Mouse (Mus musculus): ENCODE results near the gene Prdm12. TPM values are rescaled to one million over a fixed set of nuclear protein-coding genes. Genes with fewer than 3 reads are reported as not detected.
"Not testable (repeated sequence)": the region's sequence is repeated elsewhere in the genome, so short reads cannot be mapped to it uniquely, and the experiment has no call there.

Prdm12 gene
- polyA plus RNA-seq, 1 experiment from 2014 or later = 7.2 TPM

GRCm38 (mm10) chr2:31656374-31656773, 16.5 kb downstream of the Prdm12 start:
- WGBS = 84% methylated on average over 7 of the region's 7 CpGs
- Histone ChIP-seq H3K9me3 (peaks cover 7% of the 10 kb centered on the region; the same call in 1 of the 2 replicates), H3K27ac (replicated peaks) (no peak overlapping the region), H3K4me1 (peaks cover 16% of the 10 kb centered on the region), H3K27me3 (replicated peaks; ENCODE audit: low read depth, poor library complexity, severe bottlenecking) (peaks cover 81% of the 10 kb centered on the region), H3K4me3 (no peak overlapping the region), H3K36me3 (replicated peaks) (no peaks in the 10 kb centered on the region)
- DNase-seq (ENCODE audit: low spot score) = no peak

GRCm38 (mm10) chr2:31662939-31663803, 23.3 kb downstream of the Prdm12 start:
- no peak for DNase-seq (ENCODE audit: low spot score)
- Histone ChIP-seq H3K9me3 (peaks cover 7% of the 10 kb centered on the region; the same call in 1 of the 2 replicates), H3K4me3 (no peak overlapping the region), H3K36me3 (replicated peaks) (no peaks in the 10 kb centered on the region), H3K27me3 (replicated peaks; ENCODE audit: low read depth, poor library complexity, severe bottlenecking) (peaks cover 45% of the 10 kb centered on the region), H3K4me1 (peaks cover 3% of the 10 kb centered on the region; the same call in 1 of the 2 replicates), H3K27ac (replicated peaks) (no peak overlapping the region)
- 64% methylated on average over 8 of the region's 8 CpGs for WGBS

DNA sequence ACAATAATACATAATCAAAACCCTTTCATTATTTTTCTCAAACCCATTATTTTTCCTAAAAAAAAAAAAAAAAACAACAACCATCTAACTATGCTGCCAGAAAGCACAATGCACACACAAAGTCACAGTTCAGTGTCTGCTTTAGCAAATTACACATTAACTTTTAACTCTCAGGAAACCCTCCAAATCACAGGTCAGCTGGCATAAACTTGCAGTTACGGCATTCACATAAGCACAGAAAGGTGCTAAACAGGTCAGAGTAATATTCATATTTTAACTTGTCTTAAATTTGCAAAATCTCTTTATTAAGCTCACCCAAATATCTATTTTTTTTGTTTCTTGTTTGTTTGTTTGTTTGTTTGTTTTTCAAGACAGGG, 24.0 kb downstream of the Prdm12 start:
- Histone ChIP-seq H3K27ac (replicated peaks) (no peak overlapping the region), H3K36me3 (replicated peaks) (no peaks in the 10 kb centered on the region), H3K4me3 (no peak overlapping the region), H3K9me3 (peaks cover 7% of the 10 kb centered on the region; the same call in 1 of the 2 replicates), H3K27me3 (replicated peaks; ENCODE audit: low read depth, poor library complexity, severe bottlenecking) (peaks cover 39% of the 10 kb centered on the region), H3K4me1 (peaks cover 3% of the 10 kb centered on the region; the same call in 1 of the 2 replicates)
- 84% methylated on average over 1 of the region's 1 CpGs for WGBS
- no peak for DNase-seq (ENCODE audit: low spot score)

GRCm38 (mm10) chr2:31667332-31667731, 27.5 kb downstream of the Prdm12 start:
- H3K36me3 ChIP-seq (replicated peaks) = peaks cover 4% of the 10 kb centered on the region
- DNase-seq (ENCODE audit: low spot score) = peak; percentile 57
- H3K4me1 ChIP-seq = peaks cover 14% of the 10 kb centered on the region
- H3K4me3 ChIP-seq = no peak overlapping the region
- H3K27ac ChIP-seq (replicated peaks) = no peak overlapping the region
- peaks cover 22% of the 10 kb centered on the region; the same call in 1 of the 2 replicates for H3K27me3 ChIP-seq (replicated peaks; ENCODE audit: low read depth, poor library complexity, severe bottlenecking)
- WGBS = 19% methylated on average over 4 of the region's 4 CpGs
- no peaks in the 10 kb centered on the region for H3K9me3 ChIP-seq

GRCm38 (mm10) chr2:31670551-31671035, 30.8 kb downstream of the Prdm12 start, which contains the start of gene Exosc2:
TSS of gene Exosc2 (plus strand) at chr2:31670715.
- peak within 1 kb of the TSS; percentile 93 for H3K27ac ChIP-seq (replicated peaks)
- 1% methylated on average over 27 of the region's 27 CpGs for WGBS

DNA sequence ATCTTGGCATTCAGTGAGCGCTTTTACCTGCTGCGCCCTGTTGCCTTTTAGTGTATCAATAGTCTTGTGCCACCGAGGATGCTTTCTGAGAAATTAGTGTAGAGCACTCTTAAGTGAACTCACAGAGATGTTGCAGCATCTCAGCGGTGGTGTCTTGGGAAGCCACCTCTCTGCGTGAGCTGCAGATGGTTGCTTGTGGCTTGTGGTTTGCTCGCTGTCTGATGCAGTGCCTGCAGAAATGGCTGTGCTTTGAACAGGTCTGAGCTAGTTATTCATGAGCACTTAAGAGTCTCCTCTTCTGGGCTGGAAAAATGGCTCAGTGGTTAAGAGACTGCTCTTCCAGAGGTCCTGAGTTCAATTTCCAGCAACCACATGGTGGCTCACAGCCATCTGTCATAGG, 38.8 kb downstream of the Prdm12 start:
- no peak overlapping the region for H3K27ac ChIP-seq (replicated peaks)
- H3K27me3 ChIP-seq (replicated peaks; ENCODE audit: low read depth, poor library complexity, severe bottlenecking) = no peaks in the 10 kb centered on the region
- 95% methylated on average over 6 of the region's 6 CpGs for WGBS
- H3K36me3 ChIP-seq (replicated peaks) = peaks cover 86% of the 10 kb centered on the region
- H3K9me3 ChIP-seq = no peaks in the 10 kb centered on the region
- no peak overlapping the region for H3K4me3 ChIP-seq
- no peak for DNase-seq (ENCODE audit: low spot score)
- peaks cover 5% of the 10 kb centered on the region; the same call in 1 of the 2 replicates for H3K4me1 ChIP-seq

More at GRCm38 (mm10) chr2:31670551-31671035, 30.8 kb downstream of the Prdm12 start, which contains the start of gene Exosc2:
- Histone ChIP-seq H3K9me3 (no peaks in the 10 kb centered on the region), H3K36me3 (replicated peaks) (peaks cover 37% of the 10 kb centered on the region), H3K4me1 (peaks cover 25% of the 10 kb centered on the region), H3K4me3 (peak within 1 kb of the TSS; percentile 88), H3K27me3 (replicated peaks; ENCODE audit: low read depth, poor library complexity, severe bottlenecking) (0 out of 2 replicates have a peak, but pooled peaks cover under 1% of the 10 kb centered on the region)
- peak; percentile 92 for DNase-seq (ENCODE audit: low spot score)

- WGBS = 87% methylated on average over 15 of the region's 15 CpGs
- not testable (repeated sequence) for DNase-seq (ENCODE audit: low spot score); H3K27ac ChIP-seq (replicated peaks); H3K27me3 ChIP-seq (replicated peaks; ENCODE audit: low read depth, poor library complexity, severe bottlenecking); H3K4me1 ChIP-seq; H3K9me3 ChIP-seq; H3K4me3 ChIP-seq
- peaks cover 61% of the 10 kb centered on the region for H3K36me3 ChIP-seq (replicated peaks)
Observed at GRCm38 (mm10) chr2:31681051-31681707, 41.3 kb downstream of the Prdm12 start.

- no peak overlapping the region for H3K4me3 ChIP-seq
- H3K36me3 ChIP-seq (replicated peaks) = peaks cover 55% of the 10 kb centered on the region
- H3K9me3 ChIP-seq = no peaks in the 10 kb centered on the region
- no peaks in the 10 kb centered on the region for H3K4me1 ChIP-seq
- no peak overlapping the region for H3K27ac ChIP-seq (replicated peaks)
- WGBS = 88% methylated on average over 6 of the region's 6 CpGs
- no peaks in the 10 kb centered on the region for H3K27me3 ChIP-seq (replicated peaks; ENCODE audit: low read depth, poor library complexity, severe bottlenecking)
- no peak for DNase-seq (ENCODE audit: low spot score)
Observed at GRCm38 (mm10) chr2:31681731-31682235, 41.9 kb downstream of the Prdm12 start.

GRCm38 (mm10) chr2:31683666-31684065, 43.8 kb downstream of the Prdm12 start:
- Histone ChIP-seq H3K36me3 (replicated peaks) (peaks cover 36% of the 10 kb centered on the region), H3K27me3 (replicated peaks; ENCODE audit: low read depth, poor library complexity, severe bottlenecking) (no peaks in the 10 kb centered on the region), H3K27ac (replicated peaks) (no peak overlapping the region), H3K9me3 (no peaks in the 10 kb centered on the region), H3K4me3 (no peak overlapping the region), H3K4me1 (peaks cover 6% of the 10 kb centered on the region)
- WGBS = 33% methylated on average over 2 of the region's 2 CpGs
- peak; percentile 50 for DNase-seq (ENCODE audit: low spot score)

DNA sequence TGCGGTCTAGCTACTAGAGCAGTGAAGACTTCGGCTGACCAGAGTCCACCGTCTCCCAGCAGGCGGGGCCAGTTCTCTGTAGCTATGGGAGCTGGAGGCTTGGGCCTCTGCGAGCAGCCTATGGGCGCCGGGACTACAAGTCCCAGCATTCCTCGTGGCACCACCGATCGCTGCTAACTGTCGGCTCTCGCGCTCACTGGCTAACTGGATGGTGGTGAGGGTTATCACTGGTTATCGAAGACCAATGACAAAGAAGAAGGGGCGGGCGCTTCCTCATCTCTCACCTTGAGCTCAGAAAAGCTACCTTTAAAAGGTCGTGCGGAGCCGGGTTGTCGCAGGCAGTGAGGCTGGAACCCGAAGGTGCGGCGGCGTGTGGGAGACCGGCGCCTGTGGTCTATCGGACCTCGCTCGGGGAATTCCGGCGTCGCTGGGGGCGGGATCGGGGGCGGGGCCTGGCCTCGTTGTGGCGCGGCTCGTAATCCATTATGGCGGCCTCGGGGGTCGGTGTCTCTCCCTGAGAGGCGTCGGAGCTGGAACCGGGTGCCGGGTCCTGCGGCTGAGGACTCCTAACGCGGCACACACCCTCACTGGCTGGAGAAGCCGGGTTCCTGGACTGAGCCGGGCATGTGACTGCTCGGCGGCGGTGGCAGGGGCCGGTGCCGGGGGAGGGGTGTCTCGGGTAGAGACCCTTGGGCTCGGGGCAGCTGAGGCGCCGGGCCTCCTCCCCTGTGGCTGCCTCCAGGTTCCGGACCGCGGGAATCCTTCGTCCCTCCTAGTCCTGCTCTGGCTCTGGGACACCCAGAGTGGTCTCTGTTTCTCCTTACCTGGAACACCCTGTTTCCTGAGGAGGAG, 48.5 kb downstream of the Prdm12 start, which contains the start of gene Abl1:
Gene Abl1 (plus strand): TSS at position 303 of the 852 bp plus-strand sequence.
- H3K4me3 ChIP-seq = peak within 1 kb of the TSS; percentile 94
- peaks cover 37% of the 10 kb centered on the region for H3K4me1 ChIP-seq
- no peaks in the 10 kb centered on the region for H3K27me3 ChIP-seq (replicated peaks; ENCODE audit: low read depth, poor library complexity, severe bottlenecking)
- under 1% methylated on average over 64 of the region's 64 CpGs for WGBS
- H3K27ac ChIP-seq (replicated peaks) = peak within 1 kb of the TSS; percentile 97
- no peaks in the 10 kb centered on the region; the same call in 1 of the 2 replicates for H3K9me3 ChIP-seq
- peak; percentile 96 for DNase-seq (ENCODE audit: low spot score)
- peaks cover 9% of the 10 kb centered on the region for H3K36me3 ChIP-seq (replicated peaks)

GRCm38 (mm10) chr2:31689045-31689444, 49.2 kb downstream of the Prdm12 start:
- under 1% methylated on average over 12 of the region's 12 CpGs for WGBS
- H3K4me1 ChIP-seq = peaks cover 37% of the 10 kb centered on the region
- H3K27ac ChIP-seq (replicated peaks) = peak overlapping the region; percentile 97
- peaks cover 12% of the 10 kb centered on the region for H3K36me3 ChIP-seq (replicated peaks)
- no peaks in the 10 kb centered on the region; the same call in 1 of the 2 replicates for H3K9me3 ChIP-seq
- no peaks in the 10 kb centered on the region for H3K27me3 ChIP-seq (replicated peaks; ENCODE audit: low read depth, poor library complexity, severe bottlenecking)
- peak overlapping the region; percentile 94 for H3K4me3 ChIP-seq
- DNase-seq (ENCODE audit: low spot score) = peak; percentile 21

Measured in embryonic facial prominence, embryonic 10.5 days (tissue).